Mouse (Mus musculus) stomach, postnatal 0 days (tissue): Measurements from ENCODE around the gene Ptprg.

Source experiments
- CTCF ChIP-seq: IDR thresholded peaks from 2 replicates; pipeline ENCODE4 v1.5.1; 2016; ENCODE audit warnings: antibody characterized with exemption, low read depth, mild to moderate bottlenecking, moderate library complexity
- EP300 ChIP-seq: optimal IDR thresholded peaks from 2 replicates; pipeline ENCODE3; 2016; ENCODE audit warnings: antibody characterized with exemption

DNA sequence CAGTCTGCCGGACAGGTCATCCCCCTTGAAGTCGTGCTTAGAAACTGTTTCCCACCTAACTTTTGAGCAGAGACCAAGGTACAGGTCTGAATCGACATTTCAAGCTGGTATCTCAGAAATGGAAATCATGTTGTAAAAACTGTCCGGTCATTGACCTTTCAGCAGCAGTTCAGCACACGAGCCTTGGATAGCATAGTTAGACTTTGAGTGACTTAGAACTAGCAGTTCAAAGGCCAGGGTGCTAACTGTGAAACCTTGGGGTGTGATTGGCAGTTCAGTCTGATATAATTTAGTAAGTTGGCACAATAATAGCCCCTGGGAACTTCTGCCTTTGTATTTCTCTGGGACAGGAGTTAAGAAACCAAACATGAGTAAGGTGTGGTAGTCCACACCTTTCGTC is 312.5 kb downstream of the Ptprg start:
- TF ChIP-seq CTCF (no peak), EP300 (no peak)
